Mouse (Mus musculus) MEL (cell line): ENCODE measurements around the gene Isg20l2. TPM values are rescaled to one million over a fixed set of nuclear protein-coding genes. Genes with fewer than 3 reads are reported as not detected.
A peak's percentile ranks its signal among the peaks of the same experiment; 100 is the strongest.

Experiments used
- DNase-seq: peaks from one replicate; pipeline ENCODE4 v3.0.0; 2011; ENCODE audit warnings: low read depth, low spot score
- H3K27ac ChIP-seq: 2 replicates; pipeline ENCODE4 v1.5.1; 2012; ENCODE audit warnings: low read depth, mild to moderate bottlenecking, control low read depth, low read length, moderate library complexity; ENCODE audit not compliant: control insufficient read depth
- H3K27me3 ChIP-seq, 2 experiments: fragments of 150-350 bp in 1 of 2; sonication (generic) in 1 of 2; 2 replicates each; pipeline ENCODE4 v1.6.1; 2012; ENCODE audit warnings: low read length in 2 of 2, mild to moderate bottlenecking in 2 of 2, improper control_type of control experiment in 1 of 2, moderate library complexity in 1 of 2; ENCODE audit not compliant: insufficient read depth in 2 of 2, control insufficient read depth in 1 of 2
- H3K36me3 ChIP-seq, 2 experiments: 2 replicates each; pipeline ENCODE4 v1.6.1; 2012 to 2014; ENCODE audit warnings: low read length in 2 of 2, improper control_type of control experiment in 1 of 2, inconsistent platforms in 1 of 2, mild to moderate bottlenecking in 1 of 2; ENCODE audit not compliant: insufficient read depth in 2 of 2, control insufficient read depth in 1 of 2
- H3K4me1 ChIP-seq, 2 experiments: fragments of 150-350 bp in 1 of 2; sonication (generic) in 1 of 2; 2 replicates each; pipeline ENCODE4 v1.6.1; 2012; ENCODE audit warnings: low read length in 2 of 2, improper control_type of control experiment in 1 of 2, mild to moderate bottlenecking in 1 of 2; ENCODE audit not compliant: insufficient read depth in 2 of 2, control insufficient read depth in 1 of 2
- H3K4me3 ChIP-seq, 2 experiments: fragments of 150-350 bp in 1 of 2; sonication (generic) in 1 of 2; 2 replicates each; pipeline ENCODE4 v1.5.1; 2012; ENCODE audit warnings: low read depth in 2 of 2, low read length in 2 of 2, mild to moderate bottlenecking in 2 of 2, moderate library complexity in 2 of 2, control low read depth in 1 of 2, improper control_type of control experiment in 1 of 2; ENCODE audit not compliant: control insufficient read depth in 1 of 2, insufficient read depth in 1 of 2
- H3K79me2 ChIP-seq: 2 replicates; pipeline ENCODE4 v1.6.1; 2012; ENCODE audit warnings: mild to moderate bottlenecking, low read length, moderate library complexity; ENCODE audit not compliant: control insufficient read depth, poor library complexity, insufficient read depth
- H3K9ac ChIP-seq: 2 replicates; pipeline ENCODE4 v1.6.1; 2012; ENCODE audit warnings: low read depth, mild to moderate bottlenecking, control low read depth, low read length, moderate library complexity; ENCODE audit not compliant: control insufficient read depth, poor library complexity, severe bottlenecking
- H3K9me3 ChIP-seq: fragments of 150-350 bp; sonication (generic); replicated peaks from 2 replicates; pipeline ENCODE4 v1.6.1; 2012; ENCODE audit warnings: mild to moderate bottlenecking, low read length, improper control_type of control experiment, moderate library complexity; ENCODE audit not compliant: insufficient read depth
- BHLHE40 ChIP-seq: IDR thresholded peaks from 2 replicates; pipeline ENCODE4 v1.6.1; 2012; ENCODE audit warnings: low read depth, mild to moderate bottlenecking, inconsistent platforms, low read length, improper control_type of control experiment, borderline replicate concordance
- CTCF ChIP-seq, 3 experiments: IDR thresholded peaks in 2 of 3; conservative IDR thresholded peaks in 1 of 3; 2 replicates each; pipeline ENCODE4 v1.5.1; 2011 to 2012; ENCODE audit warnings: low read length in 3 of 3, low read depth in 2 of 3, mild to moderate bottlenecking in 2 of 3, improper control_type of control experiment in 1 of 3, inconsistent platforms in 1 of 3, mixed read lengths in 1 of 3, moderate library complexity in 1 of 3; ENCODE audit not compliant: control insufficient read depth in 1 of 3, insufficient read depth in 1 of 3, poor library complexity in 1 of 3, severe bottlenecking in 1 of 3
- EP300 ChIP-seq, 2 experiments: IDR thresholded peaks; 2 replicates each; pipeline ENCODE4 v1.6.1; 2011; ENCODE audit warnings: improper control_type of control experiment in 2 of 2, low read length in 2 of 2, low read depth in 1 of 2, mild to moderate bottlenecking in 1 of 2
- GABPA ChIP-seq: IDR thresholded peaks from 2 replicates; pipeline ENCODE4 v1.6.1; 2012; ENCODE audit warnings: low read depth, mild to moderate bottlenecking, inconsistent platforms, low read length, improper control_type of control experiment, moderate library complexity
- GATA1 ChIP-seq: IDR thresholded peaks from 2 replicates; pipeline ENCODE4 v1.6.1; 2011; ENCODE audit warnings: low read depth, low read length, improper control_type of control experiment
- JUND ChIP-seq: IDR thresholded peaks from 2 replicates; pipeline ENCODE4 v1.6.1; 2011; ENCODE audit warnings: low read depth, mild to moderate bottlenecking, improper control_type of control experiment, low read length
- KAT2A ChIP-seq: conservative IDR thresholded peaks from 2 replicates; pipeline ENCODE4 v1.6.1; 2012; ENCODE audit warnings: low read depth, low read length, improper control_type of control experiment, inconsistent platforms
- MAFK ChIP-seq: IDR thresholded peaks from 2 replicates; pipeline ENCODE4 v1.6.1; 2011; ENCODE audit warnings: low read depth, mild to moderate bottlenecking, low read length, improper control_type of control experiment, borderline replicate concordance
- MAX ChIP-seq: IDR thresholded peaks from 2 replicates; pipeline ENCODE4 v1.6.1; 2011; ENCODE audit warnings: low read length, improper control_type of control experiment
- MAZ ChIP-seq: IDR thresholded peaks from 2 replicates; pipeline ENCODE4 v1.6.1; 2012; ENCODE audit warnings: low read depth, mild to moderate bottlenecking, inconsistent platforms, low read length, improper control_type of control experiment
- MXI1 ChIP-seq: IDR thresholded peaks from 2 replicates; pipeline ENCODE4 v1.6.1; 2011; ENCODE audit warnings: mild to moderate bottlenecking, low read depth, low read length, improper control_type of control experiment
- MYB ChIP-seq: IDR thresholded peaks from 2 replicates; pipeline ENCODE4 v1.6.1; 2011; ENCODE audit warnings: mild to moderate bottlenecking, low read depth, low read length, improper control_type of control experiment
- NRF1 ChIP-seq: IDR thresholded peaks from 2 replicates; pipeline ENCODE4 v1.6.1; 2014; ENCODE audit warnings: low read depth, mild to moderate bottlenecking, inconsistent platforms, low read length, improper control_type of control experiment, moderate library complexity; ENCODE audit not compliant: poor library complexity, insufficient read depth, severe bottlenecking
- POLR2A ChIP-seq, 2 experiments: IDR thresholded peaks; 2 replicates each; pipeline ENCODE4 v1.6.1; 2011 to 2012; ENCODE audit warnings: low read length in 2 of 2, mild to moderate bottlenecking in 2 of 2, control low read depth in 1 of 2, improper control_type of control experiment in 1 of 2, low read depth in 1 of 2, moderate library complexity in 1 of 2; ENCODE audit not compliant: control insufficient read depth in 1 of 2, insufficient read depth in 1 of 2, poor library complexity in 1 of 2
- POLR2AphosphoS2 ChIP-seq: IDR thresholded peaks from 2 replicates; pipeline ENCODE4 v1.6.1; 2011; ENCODE audit warnings: low read length, improper control_type of control experiment
- RAD21 ChIP-seq: IDR thresholded peaks from 2 replicates; pipeline ENCODE4 v1.6.1; 2011; ENCODE audit warnings: mild to moderate bottlenecking, low read depth, low read length, improper control_type of control experiment
- RCOR1 ChIP-seq: IDR thresholded peaks from 2 replicates; pipeline ENCODE4 v1.6.1; 2012; ENCODE audit warnings: low read depth, mild to moderate bottlenecking, inconsistent platforms, low read length, improper control_type of control experiment
- SIN3A ChIP-seq: IDR thresholded peaks from 2 replicates; pipeline ENCODE4 v1.6.1; 2012; ENCODE audit warnings: low read length, improper control_type of control experiment, inconsistent platforms
- TAL1 ChIP-seq: IDR thresholded peaks from 2 replicates; pipeline ENCODE4 v1.6.1; 2012; ENCODE audit warnings: mild to moderate bottlenecking, inconsistent platforms, low read length, moderate library complexity, mixed read lengths
- ZC3H11A ChIP-seq: IDR thresholded peaks from 2 replicates; pipeline ENCODE4 v1.6.1; 2012; ENCODE audit warnings: low read depth, mild to moderate bottlenecking, inconsistent platforms, low read length, improper control_type of control experiment
- ZKSCAN1 ChIP-seq: IDR thresholded peaks from 2 replicates; pipeline ENCODE4 v1.6.1; 2012; ENCODE audit warnings: low read depth, mild to moderate bottlenecking, inconsistent platforms, low read length, improper control_type of control experiment, moderate library complexity
- ZMIZ1 ChIP-seq: IDR thresholded peaks from 2 replicates; pipeline ENCODE4 v1.6.1; 2012; ENCODE audit warnings: low read depth, mild to moderate bottlenecking, inconsistent platforms, low read length, improper control_type of control experiment, moderate library complexity
- ZNF384 ChIP-seq: IDR thresholded peaks from 2 replicates; pipeline ENCODE4 v1.6.1; 2012; ENCODE audit warnings: low read depth, mild to moderate bottlenecking, inconsistent platforms, low read length, improper control_type of control experiment
- polyA plus RNA-seq, 2 experiments: library from polyadenylated mRNA; stranded (reverse) in 1 of 2; unstranded in 1 of 2; fragments of >175 nt in 1 of 2; fragments of >200 nt in 1 of 2; gene quantifications; 2 replicates each; pipeline versions ENCODE4 v1.2.1 to v1.2.4; 2012; ENCODE audit warnings: low replicate concordance in 2 of 2, low read depth in 1 of 2; ENCODE audit not compliant: insufficient read length in 2 of 2, insufficient read depth in 1 of 2, missing spikeins in 1 of 2
- total RNA-seq: library from RNA; depleted of rRNA; stranded (reverse); fragments of 300-350 nt; gene quantifications from 2 replicates; pipeline ENCODE4 v1.2.3, GENCODE M21; 2012

The Isg20l2 gene
- total and polyA plus RNA-seq, 3 experiments = 45.0 to 71.8 TPM; not detected in 1

DNA sequence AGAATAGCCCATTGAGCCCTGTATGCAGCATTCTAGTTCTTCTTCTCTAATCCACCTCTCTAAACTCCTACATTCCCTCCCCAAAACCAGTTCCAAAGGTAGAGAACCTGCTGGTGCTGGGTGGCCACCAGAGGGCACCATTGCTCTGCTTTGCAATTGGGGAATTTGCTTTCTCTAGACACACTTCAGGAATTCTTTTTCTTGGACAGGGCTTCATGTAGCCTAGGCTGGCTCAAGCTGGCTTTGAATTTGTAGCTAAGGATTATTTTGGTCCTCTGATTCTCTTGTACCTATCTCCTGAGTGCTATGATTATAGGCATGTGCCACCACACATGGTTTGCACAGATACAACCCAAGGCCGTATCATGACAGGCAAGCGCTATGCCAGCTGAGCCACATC, 5.7 kb downstream of the Isg20l2 start (continued):
- TF ChIP-seq POLR2AphosphoS2 (0 out of 2 replicates have a peak, but pooled peaks have one; percentile 12), NRF1 (no peak), GATA1 (no peak), SIN3A (no peak), MAZ (0 out of 2 replicates have a peak, but pooled peaks have one; percentile 30), EP300 (IDR thresholded peaks at IDR 0.05; ENCODE audit: low read depth in 1 of 2, low read length in 2 of 2) (no peak)

GRCm38 (mm10) chr3:87940611-87941010, 10.5 kb downstream of the Isg20l2 start:
- no peaks in the 10 kb centered on the region for H3K9me3 ChIP-seq
- TF ChIP-seq MYB = no peak
- no peak for TF ChIP-seq POLR2A (IDR thresholded peaks at IDR 0.05; ENCODE audit: control insufficient read depth in 1 of 2, insufficient read depth in 1 of 2, low read depth in 1 of 2, low read length in 2 of 2, poor library complexity in 1 of 2)
- TF ChIP-seq EP300 (IDR thresholded peaks at IDR 0.05; ENCODE audit: low read depth in 1 of 2, low read length in 2 of 2) = no peak
- no peak for TF ChIP-seq POLR2AphosphoS2
- TF ChIP-seq MAX = no peak
- TF ChIP-seq RAD21 = no peak
- TF ChIP-seq GABPA = no peak
- TF ChIP-seq ZNF384 = no peak
- no peak for TF ChIP-seq NRF1
- TF ChIP-seq TAL1 = no peak
- TF ChIP-seq BHLHE40 = no peak
- no peak for TF ChIP-seq MXI1
- TF ChIP-seq RCOR1 = no peak
- no peak for TF ChIP-seq ZMIZ1
- TF ChIP-seq JUND = no peak
- no peak for TF ChIP-seq MAFK
- no peak for TF ChIP-seq CTCF (IDR thresholded peaks at IDR 0.05 in 2 of 3, conservative IDR thresholded peaks at IDR 0.05 in 1 of 3; ENCODE audit: control insufficient read depth in 1 of 3, insufficient read depth in 1 of 3, low read depth in 2 of 3, low read length in 3 of 3, poor library complexity in 1 of 3, severe bottlenecking in 1 of 3)
- no peak for TF ChIP-seq ZKSCAN1
- TF ChIP-seq KAT2A = no peak
- no peak for TF ChIP-seq ZC3H11A
- TF ChIP-seq, all 39 proteins: peak for 0

More at GRCm38 (mm10) chr3:87940611-87941010, 10.5 kb downstream of the Isg20l2 start:
- H3K79me2 ChIP-seq = peaks cover 14% of the 10 kb centered on the region
- no peaks in the 10 kb centered on the region; a peak in 1 of 4 replicates for H3K4me1 ChIP-seq
- H3K36me3 ChIP-seq = peaks cover 0 to 42% of the 10 kb centered on the region in 2 experiments; a peak in 3 of 4 replicates
- no peaks in the 10 kb centered on the region for H3K27me3 ChIP-seq
- no peak for DNase-seq
- no peak overlapping the region for H3K27ac ChIP-seq
- H3K4me3 ChIP-seq = no peak overlapping the region
- no peak overlapping the region for H3K9ac ChIP-seq
